Mouse (Mus musculus): Measurements from ENCODE around the gene Olfr1369-ps1.

DNA sequence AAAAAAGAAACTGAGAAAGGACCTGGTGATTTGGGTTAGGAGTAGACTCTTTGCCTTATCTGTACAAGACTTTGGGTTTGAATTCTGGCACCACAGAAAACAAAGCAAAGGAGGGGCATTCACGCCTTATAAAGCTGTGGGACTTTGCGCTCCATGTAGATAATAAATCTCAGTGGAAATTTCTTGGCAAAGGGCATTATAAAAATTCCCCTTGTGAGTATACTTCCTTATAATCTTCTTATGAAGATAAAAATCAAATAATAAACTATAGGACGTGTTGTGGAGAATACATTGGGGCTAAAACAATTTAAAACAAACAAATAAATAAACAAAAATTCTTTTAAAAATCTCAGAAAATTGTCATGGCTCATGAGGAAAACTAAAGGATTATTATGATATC, 36.4 kb upstream of the Olfr1369-ps1 start, which contains the start of gene Olfr1370:
- no peak for TF ChIP-seq CTCF (IDR thresholded peaks at IDR 0.05; ENCODE audit: control insufficient read depth, insufficient read depth, low read length)
- TF ChIP-seq POLR2A (IDR thresholded peaks at IDR 0.05; ENCODE audit: borderline replicate concordance, control insufficient read depth, low read depth, low read length): no peak

Measured in bone marrow, adult 2 months (tissue).